Mouse (Mus musculus): Measurements from ENCODE around the gene Gle1. TPM values are rescaled to one million over a fixed set of nuclear protein-coding genes. Genes with fewer than 3 reads are reported as not detected.
"Not testable (repeated sequence)": the region's sequence is repeated elsewhere in the genome, so short reads cannot be mapped to it uniquely, and the experiment has no call there.

The Gle1 gene
- polyA plus RNA-seq, 1 experiment from 2014 or later: 59.6 TPM

GRCm38 (mm10) chr2:29902194-29902593 is 33.0 kb upstream of the Gle1 start:
- Histone ChIP-seq H3K36me3 (ENCODE audit: control insufficient read depth, insufficient read depth, low read length) (peaks cover 60% of the 10 kb centered on the region), H3K9me3 (ENCODE audit: control insufficient read depth, low read length) (no peaks in the 10 kb centered on the region), H3K4me2 (ENCODE audit: low read length) (no peak overlapping the region), H3K27ac (ENCODE audit: low read depth, low read length) (no peak overlapping the region), H3K9ac (ENCODE audit: low read depth, low read length) (no peak overlapping the region), H3K4me1 (ENCODE audit: control insufficient read depth, insufficient read depth, low read depth, low read length) (no peaks in the 10 kb centered on the region), H3K27me3 (replicated peaks; ENCODE audit: control insufficient read depth, insufficient read depth, low read length) (no peaks in the 10 kb centered on the region), H3K4me3 (ENCODE audit: low read length) (no peak overlapping the region)
- no peak for ATAC-seq
- WGBS: 93% methylated on average over 10 of the region's 10 CpGs

GRCm38 (mm10) chr2:29908171-29908570 is 27.1 kb upstream of the Gle1 start:
- not testable (repeated sequence) for H3K27ac ChIP-seq (ENCODE audit: low read depth, low read length); H3K9ac ChIP-seq (ENCODE audit: low read depth, low read length); H3K4me3 ChIP-seq (ENCODE audit: low read length); H3K27me3 ChIP-seq (replicated peaks; ENCODE audit: control insufficient read depth, insufficient read depth, low read length); H3K9me3 ChIP-seq (ENCODE audit: control insufficient read depth, low read length); H3K4me2 ChIP-seq (ENCODE audit: low read length); H3K4me1 ChIP-seq (ENCODE audit: control insufficient read depth, insufficient read depth, low read depth, low read length); ATAC-seq
- H3K36me3 ChIP-seq (ENCODE audit: control insufficient read depth, insufficient read depth, low read length): peaks cover 48% of the 10 kb centered on the region
- 72% methylated on average over 2 of the region's 2 CpGs for WGBS

DNA sequence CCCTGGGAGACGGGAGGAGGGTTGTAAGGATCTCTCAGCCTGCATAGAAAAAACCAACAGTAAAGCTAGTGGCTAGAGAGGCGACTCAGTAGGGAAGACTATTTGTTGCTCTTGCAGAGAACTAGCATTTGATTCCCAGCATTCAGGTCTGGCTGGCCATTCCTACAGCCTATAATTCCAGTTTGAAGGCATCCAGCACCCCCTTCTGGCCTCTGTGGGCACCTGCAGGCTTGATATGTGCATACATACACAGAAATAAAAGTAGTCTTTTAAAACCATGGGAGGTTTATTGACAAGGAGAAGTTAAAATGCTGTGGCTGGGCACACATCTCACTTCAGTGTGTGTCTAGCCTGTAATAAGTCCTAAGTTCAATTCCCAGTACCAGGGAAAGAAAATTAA is 25.2 kb upstream of the Gle1 start:
- 74% methylated on average over 2 of the region's 2 CpGs for WGBS
- Histone ChIP-seq H3K9ac (ENCODE audit: low read depth, low read length) (no peak overlapping the region), H3K27ac (ENCODE audit: low read depth, low read length) (no peak overlapping the region), H3K9me3 (ENCODE audit: control insufficient read depth, low read length) (no peaks in the 10 kb centered on the region), H3K27me3 (replicated peaks; ENCODE audit: control insufficient read depth, insufficient read depth, low read length) (no peaks in the 10 kb centered on the region), H3K36me3 (ENCODE audit: control insufficient read depth, insufficient read depth, low read length) (peaks cover 47% of the 10 kb centered on the region), H3K4me2 (ENCODE audit: low read length) (no peak overlapping the region), H3K4me1 (ENCODE audit: control insufficient read depth, insufficient read depth, low read depth, low read length) (no peaks in the 10 kb centered on the region), H3K4me3 (ENCODE audit: low read length) (no peak overlapping the region)
- ATAC-seq: no peak

- no peak overlapping the region for H3K27ac ChIP-seq (ENCODE audit: low read depth, low read length)
- ATAC-seq: no peak
- H3K4me3 ChIP-seq (ENCODE audit: low read length): no peak overlapping the region
- H3K36me3 ChIP-seq (ENCODE audit: control insufficient read depth, insufficient read depth, low read length): peaks cover 48% of the 10 kb centered on the region
- WGBS: 94% methylated on average over 11 of the region's 11 CpGs
- H3K4me2 ChIP-seq (ENCODE audit: low read length): no peak overlapping the region
- no peak overlapping the region for H3K9ac ChIP-seq (ENCODE audit: low read depth, low read length)
- H3K4me1 ChIP-seq (ENCODE audit: control insufficient read depth, insufficient read depth, low read depth, low read length): no peaks in the 10 kb centered on the region
- no peaks in the 10 kb centered on the region for H3K27me3 ChIP-seq (replicated peaks; ENCODE audit: control insufficient read depth, insufficient read depth, low read length)
- no peaks in the 10 kb centered on the region for H3K9me3 ChIP-seq (ENCODE audit: control insufficient read depth, low read length)
These were observed 17.6 kb upstream of the Gle1 start for GRCm38 (mm10) chr2:29917621-29918020.

DNA sequence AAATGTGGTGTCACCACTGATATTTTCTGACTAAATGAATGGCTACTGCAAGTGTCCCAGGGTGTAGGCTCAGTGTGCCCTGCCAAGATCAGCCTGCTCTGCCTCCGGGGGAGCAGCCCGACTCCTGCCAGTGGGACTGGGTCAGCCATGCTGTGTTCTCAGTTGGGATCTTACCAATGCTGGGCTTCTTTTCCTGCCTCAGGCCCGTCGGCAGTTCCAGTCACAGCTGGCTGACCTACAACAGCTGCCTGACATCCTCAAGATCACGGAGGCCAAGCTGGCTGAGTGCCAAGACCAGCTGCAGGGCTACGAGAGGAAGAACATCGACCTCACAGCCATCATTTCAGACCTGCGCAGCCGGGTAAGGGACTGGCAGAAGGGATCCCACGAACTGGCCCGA is 13.2 kb upstream of the Gle1 start:
- Histone ChIP-seq H3K4me3 (ENCODE audit: low read length) (no peak overlapping the region), H3K36me3 (ENCODE audit: control insufficient read depth, insufficient read depth, low read length) (peaks cover 52% of the 10 kb centered on the region), H3K4me1 (ENCODE audit: control insufficient read depth, insufficient read depth, low read depth, low read length) (no peaks in the 10 kb centered on the region), H3K4me2 (ENCODE audit: low read length) (no peak overlapping the region), H3K9me3 (ENCODE audit: control insufficient read depth, low read length) (no peaks in the 10 kb centered on the region), H3K27ac (ENCODE audit: low read depth, low read length) (no peak overlapping the region), H3K27me3 (replicated peaks; ENCODE audit: control insufficient read depth, insufficient read depth, low read length) (no peaks in the 10 kb centered on the region), H3K9ac (ENCODE audit: low read depth, low read length) (no peak overlapping the region)
- no peak for ATAC-seq
- WGBS: 65% methylated on average over 11 of the region's 11 CpGs

DNA sequence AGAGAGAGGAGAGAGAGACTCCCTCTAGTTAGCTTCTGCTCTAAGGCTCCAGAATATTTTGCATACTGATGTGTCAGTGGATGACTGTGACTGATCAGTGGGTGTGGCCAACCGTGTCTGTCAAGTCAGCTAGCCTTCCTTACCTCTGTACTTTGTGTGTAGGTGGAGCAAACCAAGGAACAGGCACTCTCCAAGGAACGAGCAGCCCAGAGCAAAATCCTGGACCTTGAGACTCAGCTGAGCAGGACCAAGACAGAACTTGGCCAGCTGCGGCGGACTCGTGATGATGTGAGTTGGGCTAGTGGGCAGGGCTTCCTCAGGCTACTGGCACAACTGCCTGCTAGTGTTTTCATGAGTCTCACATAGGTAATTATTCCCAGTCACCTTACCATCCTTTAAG is 8.7 kb upstream of the Gle1 start:
- WGBS: 92% methylated on average over 5 of the region's 5 CpGs
- Histone ChIP-seq H3K27ac (ENCODE audit: low read depth, low read length) (no peak overlapping the region), H3K27me3 (replicated peaks; ENCODE audit: control insufficient read depth, insufficient read depth, low read length) (no peaks in the 10 kb centered on the region), H3K4me3 (ENCODE audit: low read length) (no peak overlapping the region), H3K9ac (ENCODE audit: low read depth, low read length) (no peak overlapping the region), H3K9me3 (ENCODE audit: control insufficient read depth, low read length) (no peaks in the 10 kb centered on the region), H3K36me3 (ENCODE audit: control insufficient read depth, insufficient read depth, low read length) (peaks cover 54% of the 10 kb centered on the region), H3K4me2 (ENCODE audit: low read length) (no peak overlapping the region), H3K4me1 (ENCODE audit: control insufficient read depth, insufficient read depth, low read depth, low read length) (no peaks in the 10 kb centered on the region)
- no peak for ATAC-seq

DNA sequence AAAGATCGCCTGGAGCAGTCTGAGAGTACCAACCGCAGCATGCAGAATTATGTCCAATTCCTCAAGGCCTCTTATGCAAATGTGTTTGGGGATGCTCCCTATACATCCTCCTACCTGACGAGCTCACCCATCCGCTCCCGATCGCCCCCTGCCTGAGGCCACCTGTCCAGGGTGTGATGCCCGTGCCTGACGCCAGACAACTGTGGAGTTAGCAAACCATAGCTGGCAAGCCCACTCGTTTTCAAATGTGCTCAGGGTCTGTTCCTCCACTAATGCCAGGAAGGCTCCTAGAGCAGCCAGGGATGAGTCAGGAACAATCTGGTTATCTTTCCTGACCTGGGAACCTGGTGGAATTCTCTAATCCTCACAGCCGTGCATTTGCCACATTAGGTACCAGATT is 4.7 kb upstream of the Gle1 start:
- H3K4me2 ChIP-seq (ENCODE audit: low read length): no peak overlapping the region
- no peak overlapping the region for H3K4me3 ChIP-seq (ENCODE audit: low read length)
- no peaks in the 10 kb centered on the region for H3K4me1 ChIP-seq (ENCODE audit: control insufficient read depth, insufficient read depth, low read depth, low read length)
- peaks cover 26% of the 10 kb centered on the region for H3K36me3 ChIP-seq (ENCODE audit: control insufficient read depth, insufficient read depth, low read length)
- H3K27ac ChIP-seq (ENCODE audit: low read depth, low read length): no peak overlapping the region
- no peaks in the 10 kb centered on the region for H3K27me3 ChIP-seq (replicated peaks; ENCODE audit: control insufficient read depth, insufficient read depth, low read length)
- ATAC-seq: no peak
- no peaks in the 10 kb centered on the region for H3K9me3 ChIP-seq (ENCODE audit: control insufficient read depth, low read length)
- H3K9ac ChIP-seq (ENCODE audit: low read depth, low read length): no peak overlapping the region
- 79% methylated on average over 10 of the region's 10 CpGs for WGBS

DNA sequence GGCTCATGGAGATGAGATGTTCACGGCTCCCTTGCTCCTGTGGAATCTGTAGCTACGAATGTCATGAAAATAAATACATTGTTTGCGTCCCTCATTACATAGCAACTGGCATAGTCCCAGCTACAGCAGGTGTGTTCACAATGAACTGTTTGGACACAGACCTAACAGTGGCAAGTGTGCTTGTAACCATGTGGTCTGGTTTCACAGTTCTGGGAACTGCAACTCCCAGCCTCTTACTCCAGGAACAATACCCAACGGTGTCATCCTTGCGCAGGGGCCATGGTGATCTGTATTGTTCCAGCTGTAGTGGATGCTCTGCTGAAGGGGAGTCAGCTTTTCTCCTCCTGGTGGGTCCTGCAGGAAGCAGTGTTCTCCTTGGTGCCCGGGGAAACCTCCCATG is 4.0 kb upstream of the Gle1 start:
- no peak overlapping the region for H3K4me3 ChIP-seq (ENCODE audit: low read length)
- H3K27me3 ChIP-seq (replicated peaks; ENCODE audit: control insufficient read depth, insufficient read depth, low read length): no peaks in the 10 kb centered on the region
- 82% methylated on average over 6 of the region's 6 CpGs for WGBS
- H3K4me2 ChIP-seq (ENCODE audit: low read length): no peak overlapping the region
- no peak for ATAC-seq
- no peak overlapping the region for H3K9ac ChIP-seq (ENCODE audit: low read depth, low read length)
- H3K4me1 ChIP-seq (ENCODE audit: control insufficient read depth, insufficient read depth, low read depth, low read length): peaks cover 6% of the 10 kb centered on the region
- peaks cover 19% of the 10 kb centered on the region for H3K36me3 ChIP-seq (ENCODE audit: control insufficient read depth, insufficient read depth, low read length)
- H3K27ac ChIP-seq (ENCODE audit: low read depth, low read length): no peak overlapping the region
- no peaks in the 10 kb centered on the region for H3K9me3 ChIP-seq (ENCODE audit: control insufficient read depth, low read length)

GRCm38 (mm10) chr2:29940073-29940472 is 4.8 kb downstream of the Gle1 start:
- no peak overlapping the region for H3K27ac ChIP-seq (ENCODE audit: low read depth, low read length)
- 91% methylated on average over 9 of the region's 9 CpGs for WGBS
- no peak for ATAC-seq
- no peak overlapping the region for H3K4me2 ChIP-seq (ENCODE audit: low read length)
- H3K4me1 ChIP-seq (ENCODE audit: control insufficient read depth, insufficient read depth, low read depth, low read length): peaks cover 6% of the 10 kb centered on the region
- no peak overlapping the region for H3K9ac ChIP-seq (ENCODE audit: low read depth, low read length)
- peaks cover 32% of the 10 kb centered on the region for H3K36me3 ChIP-seq (ENCODE audit: control insufficient read depth, insufficient read depth, low read length)
- H3K9me3 ChIP-seq (ENCODE audit: control insufficient read depth, low read length): no peaks in the 10 kb centered on the region
- H3K4me3 ChIP-seq (ENCODE audit: low read length): no peak overlapping the region
- no peaks in the 10 kb centered on the region for H3K27me3 ChIP-seq (replicated peaks; ENCODE audit: control insufficient read depth, insufficient read depth, low read length)

GRCm38 (mm10) chr2:29940826-29941225 is 5.6 kb downstream of the Gle1 start:
- no peak for ATAC-seq
- H3K36me3 ChIP-seq (ENCODE audit: control insufficient read depth, insufficient read depth, low read length): peaks cover 36% of the 10 kb centered on the region
- H3K4me3 ChIP-seq (ENCODE audit: low read length): no peak overlapping the region
- no peaks in the 10 kb centered on the region for H3K9me3 ChIP-seq (ENCODE audit: control insufficient read depth, low read length)
- H3K27me3 ChIP-seq (replicated peaks; ENCODE audit: control insufficient read depth, insufficient read depth, low read length): no peaks in the 10 kb centered on the region
- no peak overlapping the region for H3K27ac ChIP-seq (ENCODE audit: low read depth, low read length)
- no peak overlapping the region for H3K9ac ChIP-seq (ENCODE audit: low read depth, low read length)
- H3K4me1 ChIP-seq (ENCODE audit: control insufficient read depth, insufficient read depth, low read depth, low read length): peaks cover 4% of the 10 kb centered on the region
- H3K4me2 ChIP-seq (ENCODE audit: low read length): no peak overlapping the region
- WGBS: 89% methylated on average over 7 of the region's 7 CpGs
